Mouse (Mus musculus): ENCODE results near the gene Dhrs7b. TPM values are rescaled to one million over a fixed set of nuclear protein-coding genes. Genes with fewer than 3 reads are reported as not detected.
"Not testable (repeated sequence)": the region's sequence is repeated elsewhere in the genome, so short reads cannot be mapped to it uniquely, and the experiment has no call there.

The Dhrs7b gene
- polyA plus RNA-seq, 1 experiment from 2014 or later = 25.5 TPM

DNA sequence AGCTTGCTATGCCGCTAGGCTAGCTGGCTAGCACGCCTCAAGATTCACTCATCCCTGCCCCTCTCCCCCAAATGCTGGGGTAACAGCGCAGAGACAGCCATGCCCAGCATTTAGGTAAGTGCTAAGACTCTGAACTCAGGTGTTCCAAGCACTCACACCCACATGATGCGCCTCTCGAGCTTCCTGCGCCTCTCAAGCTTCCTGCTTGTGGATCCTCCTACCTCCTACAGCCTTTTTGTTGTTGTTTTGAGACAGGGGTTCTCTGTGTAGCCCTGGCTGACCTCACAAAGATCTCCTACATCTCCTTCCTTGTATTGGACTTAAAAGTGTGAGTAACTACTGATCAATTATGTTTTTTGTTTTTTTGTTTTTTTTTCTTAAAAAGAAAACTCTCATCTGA lies 42.7 kb downstream of the Dhrs7b start:
- Histone ChIP-seq H3K4me2 (no peak overlapping the region), H3K9ac (no peak overlapping the region; the same call in 1 of the 2 replicates), H3K9me3 (replicated peaks) (no peaks in the 10 kb centered on the region), H3K4me1 (replicated peaks) (peaks cover 60% of the 10 kb centered on the region), H3K27ac (0 out of 2 replicates have a peak overlapping the region, but pooled peaks have one; percentile 55), H3K4me3 (replicated peaks) (no peak overlapping the region), H3K27me3 (no peaks in the 10 kb centered on the region), H3K36me3 (peaks cover 47% of the 10 kb centered on the region)
- DNase-seq (no peak), ATAC-seq (ENCODE audit: low read depth) (no peak)
- 83% methylated on average over 6 of the region's 6 CpGs for WGBS (ENCODE audit: insufficient replicate concordance)

DNA sequence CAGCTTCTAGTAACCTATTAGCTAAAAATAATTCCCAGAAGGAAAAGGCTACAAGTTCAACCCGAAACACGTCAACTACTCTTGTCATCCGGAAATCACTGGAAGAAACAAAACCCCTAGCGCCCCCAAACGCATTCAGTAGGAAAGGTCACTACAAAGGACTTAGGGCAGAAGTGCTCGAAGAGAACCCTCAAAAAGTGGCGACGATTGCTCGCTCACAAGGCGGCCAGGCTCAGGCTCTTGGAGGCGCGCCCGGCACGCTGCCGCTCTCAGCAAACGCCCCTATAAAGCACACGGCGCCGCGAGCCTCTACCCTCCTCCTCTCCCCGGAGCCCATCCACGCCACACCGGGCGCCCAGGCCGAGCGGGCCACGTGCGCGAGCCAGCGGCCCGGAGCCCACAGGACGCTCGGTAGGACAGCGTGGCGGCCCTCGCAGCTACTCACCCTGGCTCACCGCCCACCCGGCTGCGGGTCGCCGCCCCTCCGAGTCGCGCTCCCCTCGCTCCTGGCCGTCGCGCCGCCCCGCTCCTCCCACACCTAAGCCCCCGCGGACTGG lies 47.7 kb downstream of the Dhrs7b start:
- Histone ChIP-seq H3K27ac (peak overlapping the region; percentile 91), H3K4me2 (peak overlapping the region; percentile 87), H3K4me1 (replicated peaks) (peaks cover 62% of the 10 kb centered on the region), H3K9me3 (replicated peaks) (no peaks in the 10 kb centered on the region), H3K36me3 (peaks cover 24% of the 10 kb centered on the region), H3K4me3 (replicated peaks) (peak overlapping the region; percentile 99), H3K9ac (peak overlapping the region; percentile 95), H3K27me3 (no peaks in the 10 kb centered on the region)
- peak; percentile 64 for ATAC-seq (ENCODE audit: low read depth)
- WGBS (ENCODE audit: insufficient replicate concordance) = under 1% methylated on average over 46 of the region's 52 CpGs
- DNase-seq = peak; percentile 47

- ATAC-seq (ENCODE audit: low read depth) (peak; percentile 98), DNase-seq (peak; percentile 90)
- Histone ChIP-seq H3K27ac (peak within 1 kb of the TSS; percentile 91), H3K4me2 (peak within 1 kb of the TSS; percentile 87), H3K9ac (peak within 1 kb of the TSS; percentile 95), H3K36me3 (peaks cover 23% of the 10 kb centered on the region), H3K4me3 (replicated peaks) (peak within 1 kb of the TSS; percentile 99), H3K9me3 (replicated peaks) (no peaks in the 10 kb centered on the region), H3K4me1 (replicated peaks) (peaks cover 56% of the 10 kb centered on the region), H3K27me3 (no peaks in the 10 kb centered on the region)
- 0% methylated on average over 56 of the region's 62 CpGs for whole genome bisulfite sequencing (ENCODE audit: insufficient replicate concordance)
Observed at GRCm38 (mm10) chr11:60878675-60879294, 48.4 kb downstream of the Dhrs7b start, which contains the start of gene Tmem11. Gene Tmem11 (minus strand): TSS chr11:60879272.

DNA sequence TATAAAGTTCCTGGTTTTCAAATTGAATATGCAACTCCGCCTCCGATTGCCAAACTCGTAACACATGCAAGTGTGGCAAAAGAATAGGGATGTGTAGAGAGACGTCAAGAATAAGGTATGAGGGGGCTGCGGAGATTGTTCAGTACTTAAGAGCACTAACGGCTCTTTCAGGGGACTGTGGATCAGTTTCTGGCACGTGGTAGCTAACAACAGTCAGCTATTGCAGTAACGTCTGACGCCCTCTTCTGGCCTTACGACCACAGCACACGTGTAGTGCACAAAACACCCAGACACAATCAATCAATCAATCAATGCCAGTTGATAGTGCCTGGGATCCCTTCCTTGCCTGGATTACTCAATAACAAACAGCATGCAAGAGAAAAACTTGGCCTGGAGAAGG lies 49.0 kb downstream of the Dhrs7b start:
- Histone ChIP-seq H3K27me3 (no peaks in the 10 kb centered on the region), H3K9ac (peak overlapping the region; percentile 95), H3K27ac (peak overlapping the region; percentile 91), H3K36me3 (peaks cover 18% of the 10 kb centered on the region), H3K4me2 (peak overlapping the region; percentile 87), H3K4me1 (replicated peaks) (peaks cover 49% of the 10 kb centered on the region), H3K4me3 (replicated peaks) (peak overlapping the region; percentile 99), H3K9me3 (replicated peaks) (no peaks in the 10 kb centered on the region)
- DNase-seq (peak; percentile 57), ATAC-seq (ENCODE audit: low read depth) (no peak)
- 3% methylated on average over 11 of the region's 11 CpGs for WGBS (ENCODE audit: insufficient replicate concordance)

DNA sequence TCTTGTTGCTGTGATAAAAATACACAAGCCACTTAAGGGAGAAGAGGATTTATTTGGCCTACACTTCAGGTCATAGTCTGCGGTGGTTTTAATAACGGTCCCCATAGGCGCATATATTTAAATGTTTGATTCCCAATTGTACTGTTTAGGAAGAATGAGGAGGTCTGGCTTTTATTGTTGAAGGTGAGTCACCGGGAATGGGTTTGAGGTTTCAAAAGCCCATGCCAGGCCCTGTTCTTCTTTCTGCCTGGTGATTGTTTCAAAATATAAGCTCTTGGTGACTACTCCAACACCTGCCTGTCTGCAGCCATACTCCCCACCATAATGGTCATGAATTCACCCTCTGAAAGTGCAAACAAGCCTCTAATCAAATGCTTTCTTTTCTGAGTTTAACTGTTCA lies 50.1 kb downstream of the Dhrs7b start:
- DNase-seq = no peak
- Histone ChIP-seq H3K27me3 (no peaks in the 10 kb centered on the region), H3K4me1 (replicated peaks) (peaks cover 38% of the 10 kb centered on the region), H3K4me2 (no peak overlapping the region), H3K9me3 (replicated peaks) (no peaks in the 10 kb centered on the region), H3K27ac (no peak overlapping the region), H3K9ac (no peak overlapping the region), H3K36me3 (peaks cover 6% of the 10 kb centered on the region), H3K4me3 (replicated peaks) (no peak overlapping the region)
- WGBS (ENCODE audit: insufficient replicate concordance) = 84% methylated on average over 4 of the region's 4 CpGs
- no peak for ATAC-seq (ENCODE audit: low read depth)

DNA sequence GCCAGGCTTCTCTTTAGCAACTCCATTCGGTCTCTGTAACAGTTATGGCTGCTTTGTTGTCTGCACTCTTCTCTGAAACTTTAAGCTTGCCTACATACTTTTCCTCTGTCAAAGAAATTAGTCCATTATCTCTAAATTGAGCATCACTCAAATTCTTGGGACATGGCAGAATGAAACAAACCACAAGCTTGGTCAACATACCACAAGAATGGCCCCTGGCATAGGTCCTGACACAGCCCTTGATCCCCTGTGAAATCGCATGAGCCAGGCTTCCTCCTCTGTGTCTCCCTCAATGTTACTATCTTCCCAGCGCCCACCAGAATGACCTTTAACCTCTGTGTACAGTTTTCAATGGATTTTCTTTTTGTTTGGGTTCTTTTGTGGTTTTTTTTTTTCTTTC lies 52.0 kb downstream of the Dhrs7b start:
- H3K4me3 ChIP-seq (replicated peaks) = no peak overlapping the region
- no peaks in the 10 kb centered on the region for H3K36me3 ChIP-seq
- H3K4me2 ChIP-seq = no peak overlapping the region
- no peaks in the 10 kb centered on the region for H3K27me3 ChIP-seq
- ATAC-seq (ENCODE audit: low read depth) = no peak
- H3K27ac ChIP-seq = no peak overlapping the region
- no peak overlapping the region for H3K9ac ChIP-seq
- H3K4me1 ChIP-seq (replicated peaks) = peaks cover 20% of the 10 kb centered on the region
- no peak for DNase-seq
- no peaks in the 10 kb centered on the region for H3K9me3 ChIP-seq (replicated peaks)
- 61% methylated on average over 3 of the region's 3 CpGs for WGBS (ENCODE audit: insufficient replicate concordance)

DNA sequence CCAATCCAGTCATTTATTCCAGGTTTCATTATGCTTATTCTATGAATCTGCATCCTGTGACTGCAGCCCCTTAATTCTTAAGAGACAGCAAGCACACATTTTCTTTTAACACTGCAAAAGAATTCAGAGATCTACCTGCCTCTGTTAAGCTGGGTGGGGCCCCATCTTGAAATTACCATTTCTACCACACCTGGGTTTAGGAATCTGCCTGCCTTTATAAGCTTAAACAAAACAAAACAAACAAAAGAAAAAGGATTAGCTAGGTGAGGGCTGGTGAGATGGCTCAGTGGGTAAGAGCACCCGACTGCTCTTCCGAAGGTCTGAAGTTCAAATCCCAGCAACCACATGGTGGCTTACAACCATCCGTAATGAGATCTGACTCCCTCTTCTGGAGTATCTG lies 56.6 kb downstream of the Dhrs7b start:
- H3K36me3 ChIP-seq; H3K27me3 ChIP-seq; H3K27ac ChIP-seq; H3K9ac ChIP-seq; ATAC-seq (ENCODE audit: low read depth); DNase-seq; H3K4me2 ChIP-seq; H3K4me1 ChIP-seq (replicated peaks); H3K9me3 ChIP-seq (replicated peaks); H3K4me3 ChIP-seq (replicated peaks): not testable (repeated sequence)
- 76% methylated on average over 3 of the region's 3 CpGs for WGBS (ENCODE audit: insufficient replicate concordance)

DNA sequence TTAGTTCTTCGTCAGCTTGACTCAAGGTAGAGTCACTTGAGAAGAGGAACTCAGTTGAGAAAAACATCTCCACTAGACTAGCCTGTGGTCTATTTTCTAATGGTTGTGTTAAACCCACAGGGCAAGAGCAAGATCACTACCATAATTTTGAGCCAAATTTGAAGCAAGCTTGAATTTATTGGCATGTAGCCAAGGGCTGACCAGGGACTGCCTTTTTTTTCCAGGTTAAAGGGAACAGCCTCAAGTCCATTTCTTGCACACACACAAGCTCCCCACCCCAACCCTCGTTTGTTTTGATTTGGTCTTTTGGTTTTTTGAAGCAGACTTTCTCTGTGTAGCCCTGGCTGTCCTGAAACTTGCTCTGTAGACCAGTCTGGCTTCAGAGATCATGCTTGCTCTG lies 59.4 kb downstream of the Dhrs7b start:
- DNase-seq = no peak
- no peak overlapping the region for H3K27ac ChIP-seq
- H3K36me3 ChIP-seq = no peaks in the 10 kb centered on the region
- no peaks in the 10 kb centered on the region for H3K4me1 ChIP-seq (replicated peaks)
- H3K9ac ChIP-seq = no peak overlapping the region
- no peaks in the 10 kb centered on the region for H3K9me3 ChIP-seq (replicated peaks)
- H3K27me3 ChIP-seq = no peaks in the 10 kb centered on the region
- no peak overlapping the region for H3K4me3 ChIP-seq (replicated peaks)
- no peak for ATAC-seq (ENCODE audit: low read depth)
- WGBS (ENCODE audit: insufficient replicate concordance) = 46% methylated on average over 2 of the region's 2 CpGs
- no peak overlapping the region for H3K4me2 ChIP-seq

GRCm38 (mm10) chr11:60890286-60890685 lies 59.9 kb downstream of the Dhrs7b start:
- Histone ChIP-seq H3K9ac (no peak overlapping the region), H3K36me3 (no peaks in the 10 kb centered on the region), H3K4me3 (replicated peaks) (no peak overlapping the region), H3K4me2 (no peak overlapping the region), H3K9me3 (replicated peaks) (no peaks in the 10 kb centered on the region), H3K27ac (no peak overlapping the region), H3K4me1 (replicated peaks) (no peaks in the 10 kb centered on the region), H3K27me3 (no peaks in the 10 kb centered on the region)
- no peak for ATAC-seq (ENCODE audit: low read depth)
- no peak for DNase-seq
- WGBS (ENCODE audit: insufficient replicate concordance) = 54% methylated on average over 6 of the region's 6 CpGs

GRCm38 (mm10) chr11:60890744-60891143 lies 60.3 kb downstream of the Dhrs7b start:
- DNase-seq = no peak
- no peak for ATAC-seq (ENCODE audit: low read depth)
- H3K9ac ChIP-seq = no peak overlapping the region
- no peak overlapping the region for H3K27ac ChIP-seq
- no peaks in the 10 kb centered on the region for H3K36me3 ChIP-seq
- no peaks in the 10 kb centered on the region for H3K9me3 ChIP-seq (replicated peaks)
- H3K4me1 ChIP-seq (replicated peaks) = no peaks in the 10 kb centered on the region
- no peak overlapping the region for H3K4me3 ChIP-seq (replicated peaks)
- H3K4me2 ChIP-seq = no peak overlapping the region
- WGBS (ENCODE audit: insufficient replicate concordance) = 49% methylated on average over 3 of the region's 3 CpGs
- no peaks in the 10 kb centered on the region for H3K27me3 ChIP-seq

- no peak overlapping the region for H3K4me2 ChIP-seq
- no peak overlapping the region for H3K27ac ChIP-seq
- 40% methylated on average over 4 of the region's 4 CpGs for WGBS (ENCODE audit: insufficient replicate concordance)
- DNase-seq = no peak
- no peak overlapping the region for H3K4me3 ChIP-seq (replicated peaks)
- H3K9ac ChIP-seq = no peak overlapping the region
- ATAC-seq (ENCODE audit: low read depth) = no peak
- H3K9me3 ChIP-seq (replicated peaks) = no peaks in the 10 kb centered on the region
- H3K36me3 ChIP-seq = no peaks in the 10 kb centered on the region
- peaks cover 4% of the 10 kb centered on the region; the same call in 1 of the 2 replicates for H3K27me3 ChIP-seq
- H3K4me1 ChIP-seq (replicated peaks) = no peaks in the 10 kb centered on the region
Observed at GRCm38 (mm10) chr11:60895915-60896314, 65.5 kb downstream of the Dhrs7b start.

DNA sequence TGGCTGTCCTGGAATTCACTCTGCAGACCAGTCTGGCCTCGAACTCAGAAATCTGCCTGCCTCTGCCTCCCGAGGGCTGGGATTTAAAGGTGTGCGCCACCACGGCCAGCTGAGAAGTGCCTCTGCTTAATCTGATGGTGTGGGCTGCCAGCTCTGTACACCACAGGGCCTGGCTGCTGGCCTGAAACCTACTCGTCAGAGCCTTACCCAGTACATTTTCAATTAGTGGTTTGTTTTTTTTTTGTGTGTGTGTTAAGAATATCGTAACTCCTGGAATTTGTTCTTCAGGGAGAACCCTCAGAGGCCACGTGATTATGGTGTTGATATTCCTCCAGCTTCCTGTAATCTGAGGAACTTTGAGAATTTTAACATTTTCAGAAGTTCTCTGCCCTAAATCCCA lies 71.6 kb downstream of the Dhrs7b start:
- ATAC-seq (ENCODE audit: low read depth) (no peak), DNase-seq (no peak)
- H3K4me1 ChIP-seq (replicated peaks) = peaks cover 7% of the 10 kb centered on the region
- H3K27me3 ChIP-seq = peaks cover 7% of the 10 kb centered on the region; the same call in 1 of the 2 replicates
- 71% methylated on average over 7 of the region's 7 CpGs for WGBS (ENCODE audit: insufficient replicate concordance)
- no peaks in the 10 kb centered on the region for H3K9me3 ChIP-seq (replicated peaks)
- H3K4me2 ChIP-seq = no peak overlapping the region
- H3K27ac ChIP-seq = no peak overlapping the region
- no peak overlapping the region for H3K4me3 ChIP-seq (replicated peaks)
- peaks cover 32% of the 10 kb centered on the region for H3K36me3 ChIP-seq
- no peak overlapping the region for H3K9ac ChIP-seq

Measured in liver, embryonic 13.5 days (tissue).